Mouse (Mus musculus): Measurements from ENCODE around the gene Sirt2.

DNA sequence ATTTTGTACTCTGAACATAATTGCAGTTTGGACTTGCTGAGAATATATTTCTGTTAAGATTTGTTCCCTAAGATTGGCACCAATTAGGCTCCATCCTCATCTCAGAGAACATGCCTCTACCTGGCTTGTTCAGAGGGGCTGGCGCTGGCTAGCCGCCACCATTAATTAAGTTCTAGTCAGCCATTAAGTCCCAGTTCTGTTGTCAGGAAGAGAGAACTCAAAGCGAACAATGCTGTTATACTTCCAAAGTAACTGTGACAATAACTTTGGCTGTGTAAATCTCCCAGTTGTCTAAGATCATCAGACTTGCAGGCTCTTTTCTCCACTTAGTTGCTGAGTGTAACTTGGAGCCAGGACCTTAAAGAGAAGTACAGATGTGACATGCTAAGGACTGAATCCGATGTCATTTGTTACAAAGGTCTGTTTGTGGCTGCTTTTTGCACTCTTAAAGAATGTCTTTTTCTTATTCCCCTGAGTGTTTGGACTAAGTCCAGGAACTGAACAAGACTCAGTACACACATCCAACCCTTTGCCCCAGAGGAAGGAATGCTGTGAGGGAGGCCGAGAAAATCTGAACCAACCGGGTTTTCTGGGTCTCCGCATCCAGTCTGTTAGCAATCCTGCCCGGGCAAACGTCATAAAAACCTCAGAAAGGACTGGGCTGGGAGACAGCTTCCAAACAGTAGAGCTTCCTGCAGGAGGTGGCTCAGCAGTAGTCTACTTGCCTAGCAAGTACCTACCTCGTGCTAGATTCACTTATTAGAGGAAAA, 35.6 kb downstream of the Sirt2 start:
- no peak for TF ChIP-seq CTCF (IDR thresholded peaks at IDR 0.05; ENCODE audit: low read depth, low read length)
- no peak for TF ChIP-seq GATA1 (IDR thresholded peaks at IDR 0.05; ENCODE audit: borderline replicate concordance, low read length)
- no peak for TF ChIP-seq GATA2 (IDR thresholded peaks at IDR 0.05; ENCODE audit: borderline replicate concordance, low read depth, low read length)
- no peak for TF ChIP-seq TAL1 (conservative IDR thresholded peaks at IDR 0.05; ENCODE audit: low read depth, low read length)
- no peak for TF ChIP-seq POLR2AphosphoS5 (IDR thresholded peaks at IDR 0.05; ENCODE audit: insufficient replicate concordance, low read depth, low read length)

All from G1E (cell line).